Mouse (Mus musculus) stomach, postnatal 0 days (tissue): ENCODE data around the gene Ehmt2. TPM values are rescaled to one million over a fixed set of nuclear protein-coding genes. Genes with fewer than 3 reads are reported as not detected.

ENCODE experiments used
- ATAC-seq: fragments of 200-750 bp; cut with Nextera tagmentation; 2 replicates; pipeline ENCODE4 v1.8.0; 2017; ENCODE audit not compliant: low FRiP score, low TSS enrichment
- DNase-seq: peaks from one replicate; pipeline ENCODE4 v3.0.0-alpha.2; 2016; ENCODE audit warnings: low spot score
- H3K27ac ChIP-seq: fragments of 300-500 bp; sonication (generic); replicated peaks from 2 replicates; pipeline ENCODE4 v1.5.1; 2014; ENCODE audit warnings: mild to moderate bottlenecking, control low read depth
- H3K27me3 ChIP-seq: fragments of 300-500 bp; sonication (generic); 2 replicates; pipeline ENCODE4 v1.6.1; 2014; ENCODE audit warnings: low read length; ENCODE audit not compliant: control insufficient read depth, insufficient read depth
- H3K36me3 ChIP-seq: fragments of 300-500 bp; sonication (generic); 2 replicates; pipeline ENCODE4 v1.6.1; 2014; ENCODE audit warnings: low read length, mixed read lengths; ENCODE audit not compliant: control insufficient read depth, insufficient read depth
- H3K4me1 ChIP-seq: fragments of 300-500 bp; sonication (generic); replicated peaks from 2 replicates; pipeline ENCODE4 v1.6.1; 2014; ENCODE audit warnings: antibody characterized with exemption; ENCODE audit not compliant: control insufficient read depth, insufficient read depth
- H3K4me2 ChIP-seq: fragments of 300-500 bp; sonication (generic); replicated peaks from 2 replicates; pipeline ENCODE4 v1.6.1; 2014; ENCODE audit warnings: low read depth, mild to moderate bottlenecking, control low read depth, moderate library complexity
- H3K4me3 ChIP-seq: fragments of 300-500 bp; sonication (generic); 2 replicates; pipeline ENCODE4 v1.5.1; 2014; ENCODE audit warnings: low read depth, low read length, control low read depth
- H3K9ac ChIP-seq: fragments of 300-500 bp; sonication (generic); 2 replicates; pipeline ENCODE4 v1.6.1; 2014; ENCODE audit warnings: mild to moderate bottlenecking, low read length, control low read depth, mixed read lengths
- H3K9me3 ChIP-seq: fragments of 300-500 bp; sonication (generic); 2 replicates; pipeline ENCODE4 v1.6.1; 2016; ENCODE audit warnings: low read length; ENCODE audit not compliant: control insufficient read depth
- CTCF ChIP-seq: IDR thresholded peaks from 2 replicates; pipeline ENCODE4 v1.5.1; 2016; ENCODE audit warnings: antibody characterized with exemption, low read depth, mild to moderate bottlenecking, moderate library complexity
- EP300 ChIP-seq: optimal IDR thresholded peaks from 2 replicates; pipeline ENCODE3; 2016; ENCODE audit warnings: antibody characterized with exemption
- WGBS: fragments of 180-500 bp; shearing (Covaris S2); extraction: QIAGEN DNeasy Blood & Tissue Kit; methylation state at CpG from one replicate; pipeline ENCODE4 v1.1.7; 2014; 5-methylcytosine and 5-hydroxymethylcytosine counted together
- polyA plus RNA-seq: library from polyadenylated mRNA; unstranded; fragments of >200 nt; fragmentation: Nextera tagmentation; extraction: Ambion mirVana; gene quantifications from 2 replicates; pipeline ENCODE4 v1.2.1, GENCODE M21; 2015

The Ehmt2 gene
- polyA plus RNA-seq, 1 experiment from 2014 or later, result 23.8 TPM

GRCm38 (mm10) chr17:34910982-34911381 is 12.7 kb downstream of the Ehmt2 start:
- H3K4me1 ChIP-seq, result no peaks in the 10 kb centered on the region
- no peak overlapping the region for H3K9ac ChIP-seq
- no peaks in the 10 kb centered on the region for H3K9me3 ChIP-seq
- DNase-seq (no peak), ATAC-seq (no peak)
- H3K4me2 ChIP-seq, result no peak overlapping the region
- H3K4me3 ChIP-seq, result no peak overlapping the region
- H3K27ac ChIP-seq, result no peak overlapping the region
- no peak for TF ChIP-seq EP300
- TF ChIP-seq CTCF, result no peak
- no peaks in the 10 kb centered on the region for H3K27me3 ChIP-seq
- 74% methylated on average over 10 of the region's 10 CpGs for WGBS
- H3K36me3 ChIP-seq, result peaks cover 53% of the 10 kb centered on the region

DNA sequence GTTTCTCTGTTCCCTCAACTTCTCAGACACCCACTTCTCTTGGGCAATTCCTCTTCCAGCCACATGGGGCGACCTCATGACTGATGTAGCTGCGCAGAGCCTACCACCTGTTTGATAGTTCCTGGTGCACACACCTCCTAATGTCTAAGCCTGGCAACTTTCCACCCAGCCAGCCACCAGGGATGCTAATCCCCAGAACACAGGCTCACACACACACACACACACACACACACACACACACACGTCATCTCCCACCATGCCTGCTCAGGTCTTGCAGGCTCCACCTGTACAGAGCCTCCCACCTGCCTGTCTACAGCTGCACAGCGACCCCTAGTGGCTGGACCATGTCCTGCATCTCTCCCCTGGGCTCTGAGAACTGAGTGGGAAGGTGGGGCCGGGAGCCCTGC is 13.7 kb downstream of the Ehmt2 start:
- no peaks in the 10 kb centered on the region for H3K4me1 ChIP-seq
- no peak overlapping the region for H3K9ac ChIP-seq
- H3K9me3 ChIP-seq, result no peaks in the 10 kb centered on the region
- H3K4me3 ChIP-seq, result no peak overlapping the region
- ATAC-seq (peak; percentile 73), DNase-seq (peak; percentile 94)
- TF ChIP-seq EP300, result no peak
- TF ChIP-seq CTCF, result peak; percentile 97
- H3K27me3 ChIP-seq, result no peaks in the 10 kb centered on the region
- H3K27ac ChIP-seq, result no peak overlapping the region
- peaks cover 44% of the 10 kb centered on the region for H3K36me3 ChIP-seq
- WGBS, result 31% methylated on average over 5 of the region's 5 CpGs
- no peak overlapping the region for H3K4me2 ChIP-seq

- Histone ChIP-seq H3K4me3 (peak within 1 kb of the TSS; percentile 28), H3K27ac (peak within 1 kb of the TSS; percentile 82), H3K9me3 (no peaks in the 10 kb centered on the region), H3K9ac (peak within 1 kb of the TSS; percentile 50), H3K4me2 (peak within 1 kb of the TSS; percentile 47), H3K36me3 (peaks cover 24% of the 10 kb centered on the region), H3K27me3 (no peaks in the 10 kb centered on the region), H3K4me1 (no peaks in the 10 kb centered on the region)
- peak; percentile 32 for ATAC-seq
- DNase-seq, result peak; percentile 79
- WGBS, result 28% methylated on average over 18 of the region's 18 CpGs
- TF ChIP-seq EP300, result no peak
- no peak for TF ChIP-seq CTCF
Observed at GRCm38 (mm10) chr17:34913930-34914665, 15.8 kb downstream of the Ehmt2 start, which contains the start of gene Slc44a4. Gene Slc44a4 (plus strand): TSS chr17:34914466.

GRCm38 (mm10) chr17:34915410-34915831 is 17.2 kb downstream of the Ehmt2 start:
- H3K9ac ChIP-seq, result 0 out of 2 replicates have a peak overlapping the region, but pooled peaks have one; percentile 8
- DNase-seq, result peak; percentile 79

DNA sequence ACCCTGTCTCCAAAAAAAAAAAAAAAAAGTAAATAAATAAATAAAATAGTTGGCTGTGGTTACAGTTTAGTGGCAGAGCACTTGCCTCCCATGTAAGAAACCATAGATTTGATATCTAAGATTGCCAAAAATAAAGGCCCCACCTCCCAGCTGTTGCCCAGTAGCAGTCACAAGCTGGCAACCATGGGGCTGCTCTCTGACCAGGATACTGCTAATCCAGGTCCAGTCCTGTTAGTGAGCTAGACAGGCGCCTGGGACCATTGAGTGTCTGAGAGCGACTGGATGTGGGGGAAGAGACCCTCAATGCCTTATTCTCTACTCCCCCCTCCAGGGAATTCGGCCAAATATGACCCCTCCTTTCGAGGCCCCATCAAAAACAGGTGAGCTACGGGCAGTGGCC is 18.0 kb downstream of the Ehmt2 start:
- no peak overlapping the region for H3K4me2 ChIP-seq
- H3K4me1 ChIP-seq, result no peaks in the 10 kb centered on the region
- 85% methylated on average over 5 of the region's 5 CpGs for WGBS
- no peaks in the 10 kb centered on the region for H3K9me3 ChIP-seq
- H3K4me3 ChIP-seq, result no peak overlapping the region
- no peak overlapping the region for H3K27ac ChIP-seq
- no peak overlapping the region for H3K9ac ChIP-seq
- TF ChIP-seq CTCF (no peak), EP300 (no peak)
- DNase-seq, result no peak
- H3K27me3 ChIP-seq, result no peaks in the 10 kb centered on the region
- H3K36me3 ChIP-seq, result peaks cover 8% of the 10 kb centered on the region
- ATAC-seq, result no peak

More at GRCm38 (mm10) chr17:34915410-34915831, 17.2 kb downstream of the Ehmt2 start:
- peak; percentile 64 for ATAC-seq
- H3K27ac ChIP-seq, result peak overlapping the region; percentile 82
- peak overlapping the region; percentile 47 for H3K4me2 ChIP-seq
- peak overlapping the region; percentile 28; the same call in 1 of the 2 replicates for H3K4me3 ChIP-seq
- no peaks in the 10 kb centered on the region for H3K4me1 ChIP-seq
- no peaks in the 10 kb centered on the region for H3K9me3 ChIP-seq
- peaks cover 16% of the 10 kb centered on the region for H3K36me3 ChIP-seq
- H3K27me3 ChIP-seq, result no peaks in the 10 kb centered on the region
- 20% methylated on average over 10 of the region's 11 CpGs for WGBS
- no peak for TF ChIP-seq EP300
- peak; percentile 69 for TF ChIP-seq CTCF

DNA sequence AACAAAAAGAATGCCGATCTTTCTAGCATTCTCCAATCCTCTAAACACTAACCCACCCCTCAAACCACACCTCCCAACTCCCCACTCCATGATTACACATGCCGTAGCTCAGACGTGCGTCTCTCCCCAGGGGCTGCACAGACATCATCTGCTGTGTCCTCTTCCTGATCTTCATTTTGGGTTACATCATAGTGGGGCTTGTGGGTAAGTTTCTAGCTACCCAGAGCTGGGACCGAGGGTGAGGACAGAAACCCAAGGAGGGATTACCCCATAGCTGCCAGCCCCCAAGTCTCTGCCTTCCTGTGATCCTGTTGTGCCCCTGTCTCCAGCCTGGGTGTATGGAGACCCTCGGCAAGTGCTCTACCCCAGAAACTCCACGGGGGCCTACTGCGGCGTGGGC is 18.9 kb downstream of the Ehmt2 start:
- H3K4me2 ChIP-seq, result no peak overlapping the region
- ATAC-seq (no peak), DNase-seq (no peak)
- no peak for TF ChIP-seq CTCF
- no peak for TF ChIP-seq EP300
- no peaks in the 10 kb centered on the region for H3K9me3 ChIP-seq
- no peaks in the 10 kb centered on the region for H3K27me3 ChIP-seq
- H3K4me1 ChIP-seq, result no peaks in the 10 kb centered on the region
- 77% methylated on average over 9 of the region's 9 CpGs for WGBS
- no peak overlapping the region for H3K4me3 ChIP-seq
- H3K9ac ChIP-seq, result no peak overlapping the region
- peaks cover 4% of the 10 kb centered on the region; the same call in 1 of the 2 replicates for H3K36me3 ChIP-seq
- H3K27ac ChIP-seq, result no peak overlapping the region
